Mouse (Mus musculus): ENCODE data around the gene Pcdh15.

The Pcdh15 gene

DNA sequence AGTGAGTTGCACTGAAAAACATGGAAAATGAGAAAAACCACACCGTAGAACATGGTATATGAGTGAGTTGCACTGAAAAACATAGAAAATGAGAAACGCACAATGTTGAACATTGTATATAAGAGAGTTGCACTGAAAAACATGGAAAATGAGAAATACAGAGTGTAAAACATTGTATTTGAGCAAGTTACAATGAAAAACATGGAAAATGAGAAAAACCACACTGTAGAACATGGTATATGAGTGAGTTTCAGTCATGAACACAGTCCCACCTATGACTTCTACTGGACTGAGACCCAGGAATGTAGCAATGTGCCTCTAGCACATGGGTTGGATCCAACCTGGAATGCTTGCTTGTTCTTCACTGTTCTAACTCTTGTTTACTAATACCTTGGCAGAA lies 279.9 kb downstream of the Pcdh15 start:
- DNase-seq (ENCODE audit: low spot score): no peak

DNA sequence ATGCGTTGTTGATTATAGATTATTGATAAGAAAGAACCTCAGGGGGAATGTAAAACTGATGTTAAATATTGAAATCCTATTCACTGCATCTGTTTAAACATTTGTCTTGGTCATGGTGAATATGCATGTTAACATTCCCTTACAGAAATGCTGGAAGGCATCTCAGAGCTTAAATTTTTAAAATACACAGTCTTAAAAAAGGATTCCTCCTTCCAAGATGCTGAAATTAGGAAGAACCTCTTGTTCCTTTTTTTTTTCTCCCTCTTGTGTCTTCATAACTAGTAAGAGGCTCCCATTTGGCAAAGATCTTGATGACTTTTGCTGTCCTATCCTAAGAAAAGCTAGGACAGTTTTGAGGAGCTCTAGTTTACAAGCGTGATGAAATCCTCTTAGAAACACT lies 284.9 kb downstream of the Pcdh15 start:
- no peak for DNase-seq (ENCODE audit: low spot score)

DNA sequence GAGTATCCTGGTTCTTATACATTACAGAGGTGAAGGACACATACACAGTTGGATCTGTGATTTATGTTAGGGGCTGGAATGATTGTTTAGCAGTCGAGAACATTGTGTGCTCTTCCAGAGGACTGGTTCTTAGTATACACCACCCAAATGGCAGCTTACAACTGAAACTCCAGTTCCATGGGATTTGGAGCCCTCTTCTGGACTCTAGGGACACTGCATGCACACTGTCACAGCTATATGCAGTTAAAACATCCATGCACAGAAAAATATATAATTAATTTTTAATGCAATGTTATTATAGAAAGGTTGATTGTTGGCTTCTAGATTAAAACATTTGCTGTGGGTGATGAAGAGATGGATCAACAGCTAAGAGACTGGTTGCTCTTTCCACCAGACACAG lies 301.3 kb downstream of the Pcdh15 start:
- DNase-seq (ENCODE audit: low spot score): no peak

DNA sequence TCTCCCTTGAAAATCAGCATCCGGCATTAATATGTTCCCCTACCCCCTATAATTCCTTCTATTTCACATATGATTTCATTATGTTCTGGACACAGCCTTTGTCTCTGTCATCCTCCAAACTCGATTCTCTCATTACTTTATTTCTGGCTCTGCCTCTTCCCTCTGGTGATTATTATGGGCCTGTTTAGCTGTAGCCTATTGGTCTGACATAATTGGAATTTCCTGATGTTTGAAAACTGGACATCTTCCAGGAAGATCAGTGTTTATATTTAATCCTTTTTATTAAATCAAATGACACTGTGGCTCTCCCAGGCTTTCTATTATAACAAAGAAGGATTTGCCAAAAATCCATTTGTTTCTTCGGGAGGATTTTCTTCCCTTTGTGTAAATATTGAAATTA lies 326.3 kb downstream of the Pcdh15 start:
- no peak for DNase-seq (ENCODE audit: low spot score)

DNA sequence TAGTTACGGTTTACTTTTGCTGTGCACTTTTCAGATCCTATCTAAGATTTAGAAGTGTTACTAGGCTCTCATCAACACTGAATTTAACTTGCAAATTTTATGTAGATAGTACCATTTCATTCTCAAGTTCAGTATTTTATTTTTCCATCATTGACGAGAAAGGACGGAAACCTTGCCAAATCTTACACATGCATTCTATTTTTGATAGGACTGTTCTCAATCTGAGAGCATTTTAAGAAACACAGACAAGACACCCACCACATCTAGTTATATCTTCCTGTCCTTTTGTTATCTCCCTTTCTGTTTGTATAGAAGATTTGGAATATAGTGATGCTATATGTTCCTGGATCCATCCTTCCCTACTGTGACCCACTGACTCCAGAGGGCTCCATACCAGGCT lies 332.2 kb downstream of the Pcdh15 start:
- no peak for DNase-seq (ENCODE audit: low spot score)

DNA sequence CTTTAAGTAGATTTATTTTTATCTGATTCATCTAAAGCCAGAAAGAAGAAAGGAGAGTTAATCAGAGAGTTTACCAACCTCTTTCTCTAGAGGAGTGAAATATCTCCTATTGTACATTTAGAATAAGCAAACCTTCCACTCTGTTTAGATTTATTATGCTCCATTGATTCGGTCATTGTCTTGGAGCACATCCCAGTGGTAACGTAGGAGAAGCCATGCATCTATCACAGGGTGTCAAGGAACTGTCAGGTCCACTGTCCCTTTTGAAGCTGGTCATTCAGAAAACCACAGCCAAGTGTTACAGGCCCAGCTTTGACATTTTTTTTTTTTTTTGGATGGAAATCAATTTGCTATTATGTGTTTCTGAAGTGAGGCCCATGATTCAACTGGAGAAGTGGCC lies 384.9 kb downstream of the Pcdh15 start:
- no peak for DNase-seq (ENCODE audit: low spot score)

DNA sequence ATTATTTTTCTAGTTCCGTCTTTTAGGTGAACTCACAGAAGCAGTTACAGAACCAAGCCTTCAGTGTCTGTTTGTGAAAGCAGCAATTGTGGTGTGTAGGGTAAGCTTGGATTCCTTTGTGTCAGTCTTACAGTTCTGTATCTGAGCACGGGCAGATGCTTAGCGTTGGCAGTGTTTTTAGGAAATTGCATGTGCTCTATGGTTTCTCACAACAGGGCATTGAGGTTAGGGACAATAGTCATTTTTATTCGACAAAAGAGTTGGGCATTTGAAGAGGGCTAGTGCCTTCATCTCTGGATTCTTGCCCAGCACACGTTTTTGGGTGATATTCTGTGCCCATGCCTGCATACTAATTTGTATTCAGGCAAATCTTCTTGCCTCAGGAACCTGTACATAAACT lies 392.5 kb downstream of the Pcdh15 start:
- DNase-seq (ENCODE audit: low spot score): no peak

DNA sequence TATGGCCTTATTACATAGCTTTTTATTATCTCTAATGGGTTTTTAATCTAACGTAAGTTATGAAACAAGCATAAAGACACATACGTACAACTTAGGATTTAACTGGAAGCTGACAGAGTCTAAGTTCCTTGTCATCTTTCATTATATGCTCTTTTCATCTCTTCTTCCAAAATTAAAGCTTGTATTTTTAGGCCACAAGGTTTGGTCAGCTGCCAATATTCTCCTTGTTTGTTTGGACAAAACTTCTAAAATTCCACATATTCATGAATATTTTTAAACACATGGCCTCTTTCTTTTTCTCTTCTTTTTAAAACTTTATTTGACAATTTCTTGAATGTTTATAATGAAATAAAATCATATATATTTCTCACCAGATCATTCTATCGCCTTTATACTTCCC lies 415.7 kb downstream of the Pcdh15 start:
- no peak for DNase-seq (ENCODE audit: low spot score)

DNA sequence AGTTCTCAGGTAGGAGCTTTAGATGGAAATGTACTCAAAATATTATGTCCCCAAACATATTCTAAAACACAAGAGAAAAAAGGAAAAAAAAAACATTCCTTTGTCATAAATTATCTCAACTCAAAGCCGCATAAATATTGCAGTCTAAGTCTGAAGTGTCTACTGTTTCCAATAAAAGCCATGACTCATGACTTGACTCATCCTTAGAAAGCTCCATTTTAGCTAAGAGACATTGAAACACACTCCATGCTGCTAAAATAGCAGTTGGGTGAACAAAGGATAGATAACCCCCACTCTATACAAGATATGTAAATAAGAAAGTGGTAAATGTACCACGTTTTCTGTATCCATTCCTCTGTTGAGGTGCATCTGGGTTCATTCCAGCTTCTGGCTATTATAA lies 416.6 kb downstream of the Pcdh15 start:
- DNase-seq (ENCODE audit: low spot score): no peak

DNA sequence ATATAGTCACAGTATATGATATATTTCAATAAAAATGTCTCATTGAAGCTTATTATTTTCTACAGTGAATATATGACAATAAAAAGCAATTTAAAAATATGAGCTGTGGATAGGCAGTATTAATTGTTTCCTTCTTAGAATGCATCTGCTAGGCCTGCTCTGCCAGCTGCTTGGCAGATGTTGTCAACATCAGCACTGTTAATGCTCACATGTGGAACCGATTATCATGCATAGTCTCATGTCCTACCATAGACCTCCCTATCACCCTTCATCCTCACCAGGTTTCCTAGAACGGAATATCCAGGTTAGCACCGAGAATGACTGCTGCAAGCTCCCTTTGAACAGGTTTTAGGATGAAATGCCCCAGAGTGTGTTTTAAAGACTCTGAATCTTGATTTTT lies 420.3 kb downstream of the Pcdh15 start:
- DNase-seq (ENCODE audit: low spot score): peak; percentile 20

DNA sequence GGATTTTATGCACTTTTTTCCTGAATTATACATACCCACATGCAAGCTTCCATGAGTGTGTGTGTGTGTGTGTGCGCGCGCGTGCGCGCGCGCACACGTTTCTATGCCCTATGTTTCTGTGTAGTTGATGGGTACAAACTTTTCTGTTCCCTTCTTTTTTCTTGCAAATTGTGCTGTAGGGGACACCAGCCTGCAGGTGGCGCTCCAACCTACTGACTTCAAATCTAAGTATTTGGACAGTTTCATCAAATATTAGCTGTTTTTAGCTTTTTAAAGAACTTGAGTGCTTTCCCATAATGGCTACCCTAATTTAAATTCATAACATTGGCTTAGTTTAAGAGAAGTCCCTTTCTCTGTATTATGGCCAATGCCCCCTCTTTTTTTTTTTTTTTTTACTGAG lies 453.7 kb downstream of the Pcdh15 start:
- no peak for DNase-seq (ENCODE audit: low spot score)

DNA sequence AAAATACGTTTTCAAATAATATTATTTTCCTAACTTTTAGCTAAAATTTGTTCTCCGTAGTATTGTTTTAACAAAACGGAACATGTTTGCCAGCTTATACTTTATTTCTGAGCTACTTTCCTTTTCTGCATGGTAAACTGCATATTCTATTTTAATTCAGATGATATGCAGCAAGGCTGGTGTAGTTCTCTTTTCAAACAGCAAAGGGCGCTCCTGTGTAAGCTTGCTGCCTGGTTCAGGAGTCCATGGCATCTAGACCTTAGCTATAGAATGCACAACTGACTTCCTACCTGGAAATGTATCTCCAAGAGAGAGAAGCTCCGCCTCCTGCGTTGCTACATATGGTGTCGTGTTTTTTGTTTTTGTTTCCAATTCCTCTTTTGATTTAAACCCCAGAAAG lies 465.1 kb downstream of the Pcdh15 start:
- peak; percentile 29 for DNase-seq (ENCODE audit: low spot score)

DNA sequence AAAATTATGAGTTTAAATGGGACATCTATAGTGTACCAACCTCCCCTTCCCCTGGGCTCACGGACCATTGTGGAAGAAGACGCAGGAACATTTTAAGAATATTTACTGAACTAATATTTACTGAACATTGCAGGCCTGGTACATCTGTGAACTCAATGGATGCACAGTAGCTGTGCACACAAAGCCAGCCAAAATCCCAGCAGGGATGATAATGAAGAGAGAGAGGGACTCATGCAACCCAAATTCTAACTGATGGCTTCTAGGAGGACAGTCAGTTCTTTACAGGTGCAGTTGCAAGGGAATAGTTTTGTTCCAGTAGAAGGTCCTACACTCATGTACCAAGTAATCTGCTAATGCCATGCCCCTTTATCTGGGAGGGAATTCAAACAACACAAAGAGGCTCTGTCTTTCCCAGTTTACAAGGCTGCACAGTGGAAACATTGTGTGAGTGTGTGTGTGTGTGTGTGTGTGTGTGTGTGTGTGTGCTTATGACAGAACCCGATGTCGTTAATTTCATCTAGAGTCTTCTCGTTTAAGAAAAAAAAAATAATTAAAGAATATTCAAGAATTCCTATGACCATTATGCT lies 475.7 kb downstream of the Pcdh15 start:
- no peak for DNase-seq (ENCODE audit: low spot score)

DNA sequence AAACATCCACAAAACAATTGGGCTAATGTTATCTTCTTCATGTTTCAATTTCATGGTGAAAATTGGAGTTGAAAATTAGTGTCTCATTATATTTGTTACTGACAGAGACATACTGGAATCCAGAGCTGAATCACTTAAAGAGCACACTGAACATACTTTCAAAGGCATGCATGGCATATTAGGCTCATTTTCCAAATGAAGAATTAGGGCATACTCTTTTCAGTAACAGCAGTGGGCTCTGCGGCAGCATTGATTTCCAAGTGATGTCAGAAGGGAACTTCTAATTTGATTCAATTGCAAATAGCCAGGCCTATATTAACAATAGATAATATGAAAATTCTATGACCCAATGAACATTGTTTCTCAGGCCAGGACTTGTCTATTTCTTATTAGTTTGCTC lies 568.4 kb downstream of the Pcdh15 start:
- no peak for DNase-seq (ENCODE audit: low spot score)

DNA sequence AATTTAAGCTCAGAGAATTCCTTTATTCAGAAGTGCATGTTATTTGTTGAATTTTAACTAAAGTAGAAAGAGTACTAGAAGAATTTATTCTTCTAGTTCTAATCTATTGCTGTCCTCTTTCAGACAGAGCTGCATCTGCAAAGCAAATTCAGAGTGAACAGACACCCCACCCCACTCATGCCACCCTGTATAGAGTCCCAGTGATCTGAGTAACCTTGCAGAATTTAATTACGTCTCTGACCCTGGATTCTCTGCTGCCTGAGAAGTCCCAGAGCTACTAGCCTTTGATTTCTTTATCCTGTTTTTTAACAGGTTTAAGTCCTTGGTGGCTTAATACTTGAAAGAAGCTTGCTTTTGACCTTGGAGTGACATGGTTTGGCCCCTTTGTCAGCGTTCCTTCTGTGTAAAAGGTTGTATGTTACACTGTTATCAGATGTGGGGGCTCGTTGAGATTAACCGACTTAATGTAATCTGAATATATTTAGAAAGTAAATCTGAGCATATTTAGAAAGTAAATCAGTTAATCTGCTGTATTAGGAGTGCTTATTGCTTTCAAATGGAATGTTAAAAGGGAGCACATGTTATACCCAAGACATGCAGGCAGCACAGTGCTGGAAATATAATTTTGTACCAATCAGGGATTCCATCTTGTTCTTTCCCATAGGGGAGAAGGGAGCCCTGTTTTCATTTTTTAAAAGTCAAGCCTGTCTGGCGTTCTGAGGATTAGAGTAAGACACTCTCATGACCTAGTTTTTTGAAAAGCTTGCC lies 601.6 kb downstream of the Pcdh15 start:
- DNase-seq (ENCODE audit: low spot score): no peak

DNA sequence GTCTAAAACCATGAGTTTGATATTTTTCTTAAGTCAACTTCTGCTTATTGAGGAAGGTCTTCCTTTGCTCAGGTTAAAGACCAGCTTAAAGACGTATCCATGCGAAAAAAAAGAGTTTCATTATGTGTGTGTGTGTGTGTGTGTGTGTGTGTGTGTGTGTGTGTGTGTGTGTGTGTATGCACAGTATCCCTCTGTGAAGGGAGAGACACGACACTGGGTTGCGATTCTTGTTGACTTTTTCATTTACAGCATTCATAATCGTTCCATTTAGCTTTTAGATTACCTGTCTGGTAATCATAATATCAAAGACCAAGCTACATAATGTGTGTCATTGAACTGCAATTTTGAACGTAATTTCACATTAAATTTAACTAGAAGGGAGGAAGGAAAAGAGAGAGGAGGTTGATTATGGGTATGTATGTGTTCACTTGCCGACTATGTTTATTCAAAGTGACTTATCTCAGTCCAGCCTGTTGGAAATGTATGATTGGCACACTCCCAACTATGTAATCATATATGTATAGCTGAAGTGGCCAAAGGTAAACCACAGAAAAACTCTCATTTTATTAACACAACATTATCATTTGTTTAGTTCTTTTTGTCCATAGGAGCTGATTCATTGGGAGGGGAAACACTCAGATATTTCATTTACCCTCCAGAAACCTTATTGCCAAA lies 626.6 kb downstream of the Pcdh15 start:
- DNase-seq (ENCODE audit: low spot score): no peak

DNA sequence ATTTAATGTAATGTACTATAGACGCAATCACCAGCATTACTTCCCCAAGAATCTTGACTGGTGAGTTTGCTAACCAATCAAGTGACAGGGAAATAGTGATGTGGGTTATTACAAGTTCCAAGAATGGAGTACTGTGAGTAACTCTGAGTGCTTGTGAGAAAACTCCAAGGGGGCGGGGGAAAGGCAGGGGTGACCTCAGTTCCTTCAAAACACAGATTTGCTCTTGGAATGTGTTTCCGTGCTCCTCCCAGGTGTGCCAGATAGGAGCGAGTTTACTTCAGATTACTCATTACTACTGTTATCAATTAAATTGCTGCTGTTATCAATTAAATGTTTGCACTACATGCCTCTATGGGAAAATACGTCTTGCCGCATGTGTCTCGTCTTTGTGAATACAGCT lies 634.1 kb downstream of the Pcdh15 start:
- no peak for DNase-seq (ENCODE audit: low spot score)

DNA sequence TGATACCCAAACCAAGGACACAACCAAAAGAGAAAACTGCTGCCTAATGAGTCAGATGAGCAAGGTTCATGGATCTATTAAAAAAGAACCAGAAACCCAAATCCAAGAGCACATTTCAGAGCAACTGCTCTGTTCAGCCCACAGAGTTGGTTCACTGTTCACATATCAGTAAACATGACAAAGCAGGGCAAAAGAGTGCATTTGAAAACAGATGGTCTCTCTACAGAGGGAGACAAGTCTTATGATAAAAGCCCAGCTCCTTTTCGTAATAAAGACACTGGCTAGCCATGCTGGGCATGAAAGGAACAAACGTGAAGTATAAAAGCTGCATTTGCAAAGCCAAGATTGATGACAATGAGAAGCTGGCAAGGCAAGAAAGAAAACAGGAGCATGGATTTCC lies 649.9 kb downstream of the Pcdh15 start:
- no peak for DNase-seq (ENCODE audit: low spot score)

DNA sequence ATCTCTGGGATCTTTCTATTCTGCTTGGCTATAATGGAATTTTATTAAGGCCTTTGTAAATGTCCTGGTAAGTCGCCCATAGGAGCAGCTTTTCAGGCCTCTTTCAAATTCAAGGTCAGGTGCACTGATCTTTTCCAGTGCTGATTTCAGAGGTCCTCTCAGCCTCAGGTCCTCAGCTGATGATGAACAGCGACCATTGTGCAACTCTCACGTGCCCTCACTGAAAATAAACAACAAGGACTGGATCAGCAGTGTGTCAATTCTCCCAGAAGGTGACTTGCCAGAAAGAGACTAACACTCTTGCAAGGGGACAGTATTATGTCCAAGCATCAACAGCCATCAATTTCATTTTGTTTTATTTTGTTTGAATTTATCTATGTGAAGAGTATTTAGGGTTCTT lies 654.7 kb downstream of the Pcdh15 start:
- no peak for DNase-seq (ENCODE audit: low spot score)

DNA sequence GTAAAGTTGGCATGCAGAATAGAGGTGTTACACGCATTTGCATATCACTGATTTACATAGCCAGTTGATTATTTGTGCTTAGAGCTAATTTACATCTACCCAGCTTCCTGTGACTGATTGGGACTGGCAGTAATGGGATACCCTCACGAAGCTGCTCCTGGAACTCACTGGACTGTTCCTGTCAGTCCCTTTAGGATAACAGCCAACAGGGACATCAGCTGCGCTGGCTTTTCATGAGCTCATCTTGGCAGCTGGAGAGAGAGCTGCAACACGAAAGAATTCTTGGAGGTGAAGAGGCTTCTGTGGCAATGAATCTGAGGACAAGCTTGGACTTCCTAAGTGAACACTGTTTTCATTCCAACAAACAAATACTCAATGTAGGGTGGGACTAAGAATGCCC lies 683.8 kb downstream of the Pcdh15 start:
- no peak for DNase-seq (ENCODE audit: low spot score)

DNA sequence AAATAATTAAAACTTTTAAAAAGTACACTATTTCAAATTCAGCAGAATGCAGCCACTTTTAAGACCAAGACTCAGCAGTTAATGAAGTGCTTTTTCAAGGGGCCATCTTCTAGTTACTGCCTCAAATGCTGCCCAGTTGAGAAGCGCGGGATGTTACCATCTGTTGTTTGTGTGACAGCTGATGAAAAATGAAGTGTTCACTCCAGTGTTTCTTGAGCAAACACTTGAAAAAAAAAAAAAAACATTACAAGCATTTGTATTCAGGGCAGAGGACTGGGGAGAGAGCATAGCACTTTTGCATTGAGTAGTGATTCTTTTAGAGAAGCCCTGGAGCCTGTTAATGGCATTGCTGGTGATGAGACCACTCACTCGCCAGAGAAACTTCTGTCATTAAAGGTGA lies 689.0 kb downstream of the Pcdh15 start:
- DNase-seq (ENCODE audit: low spot score): peak; percentile 13

DNA sequence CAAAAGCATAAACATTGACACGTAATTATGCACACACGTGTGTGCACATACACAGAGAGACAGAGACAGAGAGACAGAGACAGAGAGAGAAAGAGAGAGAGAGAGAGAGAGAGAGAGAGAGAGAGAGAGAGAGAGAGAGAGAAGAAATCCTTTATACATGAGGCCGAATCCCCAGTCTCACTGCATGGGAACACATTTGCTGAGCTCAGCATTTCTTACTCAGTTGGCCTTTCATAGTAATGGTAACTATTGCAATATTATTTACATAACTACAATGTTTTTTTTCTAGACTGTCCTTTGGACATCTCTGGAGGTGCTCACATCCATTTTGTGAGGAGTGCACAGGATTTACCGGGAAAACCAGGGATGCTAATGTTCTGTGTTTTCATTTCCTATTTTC lies 705.9 kb downstream of the Pcdh15 start:
- DNase-seq (ENCODE audit: low spot score): no peak

DNA sequence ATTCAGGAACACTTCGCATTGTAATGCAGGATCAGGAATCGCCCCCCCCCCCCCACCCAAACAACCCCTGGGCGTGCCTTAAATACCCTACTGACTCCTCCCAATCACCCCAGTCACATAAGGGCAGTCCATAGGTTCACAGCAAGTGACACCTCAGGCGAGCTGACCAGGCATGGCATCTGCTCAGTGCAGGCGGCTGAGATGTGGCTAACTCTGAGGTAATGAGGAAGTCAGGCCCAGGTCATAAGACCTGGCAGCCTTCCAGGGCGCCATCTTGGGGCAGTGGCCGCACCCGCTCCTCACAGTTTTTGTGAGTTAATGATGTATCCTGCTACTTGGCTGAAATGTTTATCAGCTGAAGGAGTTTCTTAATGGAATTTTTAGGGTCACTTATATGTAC lies 713.2 kb downstream of the Pcdh15 start:
- DNase-seq (ENCODE audit: low spot score): no peak

Measured in embryo, embryonic 10 days (tissue).